Mouse (Mus musculus) thymus, postnatal 25 days (tissue): ENCODE measurements around the gene Col20a1.

ENCODE experiments used
- DNase-seq: peaks from one replicate; pipeline ENCODE4 v3.0.0; 2022

Gene Col20a1

GRCm38 (mm10) chr2:180995457-180995856 is 9.1 kb downstream of the Col20a1 start:
- no peak for DNase-seq

- peak; percentile 12 for DNase-seq
Observed at GRCm38 (mm10) chr2:180996436-180996835, 10.1 kb downstream of the Col20a1 start.

- DNase-seq = no peak
Observed at GRCm38 (mm10) chr2:180996905-180997304, 10.6 kb downstream of the Col20a1 start.

GRCm38 (mm10) chr2:181007054-181007453 is 20.7 kb downstream of the Col20a1 start:
- DNase-seq = no peak

- DNase-seq = no peak
Observed at GRCm38 (mm10) chr2:181008339-181008738, 22.0 kb downstream of the Col20a1 start.

GRCm38 (mm10) chr2:181031406-181031934 is 45.1 kb downstream of the Col20a1 start:
- no peak for DNase-seq

- no peak for DNase-seq
Observed at GRCm38 (mm10) chr2:181032407-181032806, 46.1 kb downstream of the Col20a1 start.

GRCm38 (mm10) chr2:181033310-181033709 is 47.0 kb downstream of the Col20a1 start:
- no peak for DNase-seq

GRCm38 (mm10) chr2:181035186-181035585 is 48.9 kb downstream of the Col20a1 start:
- DNase-seq = no peak

- no peak for DNase-seq
Observed at GRCm38 (mm10) chr2:181036561-181036960, 50.2 kb downstream of the Col20a1 start.

- no peak for DNase-seq
Observed at GRCm38 (mm10) chr2:181038644-181039355, 52.5 kb downstream of the Col20a1 start.

GRCm38 (mm10) chr2:181039356-181039680 is 53.0 kb downstream of the Col20a1 start:
- no peak for DNase-seq

- DNase-seq = no peak
Observed at GRCm38 (mm10) chr2:181041941-181042340, 55.6 kb downstream of the Col20a1 start.

GRCm38 (mm10) chr2:181042376-181042775 is 56.0 kb downstream of the Col20a1 start:
- DNase-seq = no peak

GRCm38 (mm10) chr2:181043437-181043836 is 57.1 kb downstream of the Col20a1 start, which contains the start of gene Chrna4:
Gene Chrna4, minus strand, starts transcription at chr2:181043546.
- DNase-seq = no peak

- DNase-seq = no peak
Observed at GRCm38 (mm10) chr2:181044001-181044400, 57.7 kb downstream of the Col20a1 start.

GRCm38 (mm10) chr2:181048252-181048945 is 62.1 kb downstream of the Col20a1 start:
- no peak for DNase-seq

- no peak for DNase-seq
Observed at GRCm38 (mm10) chr2:181048986-181049385, 62.7 kb downstream of the Col20a1 start.

GRCm38 (mm10) chr2:181052171-181052570 is 65.8 kb downstream of the Col20a1 start:
- no peak for DNase-seq

GRCm38 (mm10) chr2:181057341-181057740 is 71.0 kb downstream of the Col20a1 start:
- no peak for DNase-seq

- DNase-seq = no peak
Observed at GRCm38 (mm10) chr2:181058193-181058592, 71.9 kb downstream of the Col20a1 start.

GRCm38 (mm10) chr2:181060127-181060526 is 73.8 kb downstream of the Col20a1 start:
- peak; percentile 58 for DNase-seq

- DNase-seq = no peak
Observed at GRCm38 (mm10) chr2:181065827-181066226, 79.5 kb downstream of the Col20a1 start.
